Mouse (Mus musculus) forebrain, embryonic 16.5 days (tissue): Measurements from ENCODE around the gene Lhx4. TPM values are rescaled to one million over a fixed set of nuclear protein-coding genes. Genes with fewer than 3 reads are reported as not detected.

Source experiments
- ATAC-seq: fragments of 200-750 bp; cut with Nextera tagmentation; 2 replicates; pipeline ENCODE4 v1.8.0; 2017; ENCODE audit warnings: mild to moderate bottlenecking, moderate library complexity
- H3K27ac ChIP-seq: fragments of 300-500 bp; sonication (generic); 2 replicates; pipeline ENCODE4 v1.5.1; 2014; ENCODE audit warnings: low read length, control low read depth
- H3K27me3 ChIP-seq: fragments of 300-500 bp; sonication (generic); replicated peaks from 2 replicates; pipeline ENCODE4 v1.6.1; 2014; ENCODE audit warnings: low read length; ENCODE audit not compliant: control insufficient read depth, insufficient read depth
- H3K36me3 ChIP-seq: fragments of 300-500 bp; sonication (generic); 2 replicates; pipeline ENCODE4 v1.6.1; 2014; ENCODE audit not compliant: control insufficient read depth, insufficient read depth
- H3K4me1 ChIP-seq: fragments of 300-500 bp; sonication (generic); replicated peaks from 2 replicates; pipeline ENCODE4 v1.6.1; 2014; ENCODE audit warnings: low read length; ENCODE audit not compliant: control insufficient read depth, insufficient read depth
- H3K4me2 ChIP-seq: fragments of 300-500 bp; sonication (generic); 2 replicates; pipeline ENCODE4 v1.6.1; 2014; ENCODE audit warnings: mild to moderate bottlenecking, low read length, control low read depth
- H3K4me3 ChIP-seq: fragments of 300-500 bp; sonication (generic); replicated peaks from 2 replicates; pipeline ENCODE4 v1.5.1; 2014; ENCODE audit warnings: mild to moderate bottlenecking, low read length, control low read depth
- H3K9ac ChIP-seq: fragments of 300-500 bp; sonication (generic); replicated peaks from 2 replicates; pipeline ENCODE4 v1.6.1; 2014; ENCODE audit warnings: low read depth, low read length, control low read depth
- H3K9me3 ChIP-seq: fragments of 300-500 bp; sonication (generic); 2 replicates; pipeline ENCODE4 v1.6.1; 2016; ENCODE audit warnings: low read length; ENCODE audit not compliant: control insufficient read depth
- WGBS: fragments of 180-500 bp; shearing (Covaris S2); extraction: QIAGEN DNeasy Blood & Tissue Kit; methylation state at CpG from one replicate; pipeline ENCODE4 v1.1.7; 2014; 5-methylcytosine and 5-hydroxymethylcytosine counted together
- polyA plus RNA-seq: library from polyadenylated mRNA; unstranded; fragments of >200 nt; fragmentation: Nextera tagmentation; extraction: Ambion mirVana; gene quantifications from 2 replicates; pipeline ENCODE4 v1.2.1, GENCODE M21; 2015

The Lhx4 gene
- polyA plus RNA-seq, 1 experiment from 2014 or later = not detected

DNA sequence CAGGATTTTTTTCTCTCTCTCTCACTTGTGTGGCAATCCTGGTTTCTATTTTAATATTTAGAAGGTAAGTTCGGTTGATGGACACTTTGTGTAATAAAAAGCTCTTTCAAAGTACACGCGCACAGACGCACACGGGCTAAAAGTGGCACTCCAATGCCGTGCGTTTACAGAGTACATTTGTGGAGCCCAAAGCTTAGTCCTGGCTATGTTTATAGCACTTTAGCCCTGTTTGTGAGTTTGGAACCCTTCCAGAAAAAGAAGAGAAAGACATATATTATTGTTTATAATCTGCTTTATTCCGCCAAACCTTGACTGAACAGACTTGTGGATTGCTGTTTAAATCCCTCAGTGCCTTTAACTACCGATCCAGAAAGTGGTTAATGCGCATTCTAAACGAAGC is 58.5 kb downstream of the Lhx4 start:
- no peak overlapping the region for H3K9ac ChIP-seq
- H3K4me1 ChIP-seq = peaks cover 11% of the 10 kb centered on the region
- ATAC-seq = no peak
- H3K9me3 ChIP-seq = no peaks in the 10 kb centered on the region
- no peaks in the 10 kb centered on the region for H3K36me3 ChIP-seq
- no peak overlapping the region for H3K4me3 ChIP-seq
- WGBS = 28% methylated on average over 11 of the region's 11 CpGs
- no peak overlapping the region for H3K4me2 ChIP-seq
- H3K27me3 ChIP-seq = no peaks in the 10 kb centered on the region
- no peak overlapping the region for H3K27ac ChIP-seq

DNA sequence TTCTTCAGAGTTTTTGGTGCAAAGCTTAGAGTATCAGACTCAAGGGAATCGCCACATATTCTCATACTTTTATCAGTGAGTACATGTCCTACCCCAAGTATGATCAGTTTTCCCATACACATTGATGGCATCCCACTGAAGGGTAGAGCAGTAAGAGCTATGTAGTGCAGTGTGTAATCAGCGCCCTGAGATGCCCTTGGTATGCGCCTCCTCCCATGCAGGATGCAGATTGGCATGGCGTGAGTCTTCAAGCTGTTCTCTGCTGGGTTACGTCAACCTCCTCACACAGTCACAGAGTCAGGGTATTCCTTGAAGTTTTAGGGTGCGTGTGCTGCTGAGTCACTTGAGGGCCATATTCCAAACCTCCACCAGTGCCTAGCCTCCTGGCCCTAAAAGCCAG is 59.3 kb downstream of the Lhx4 start:
- H3K27ac ChIP-seq = no peak overlapping the region
- peaks cover 11% of the 10 kb centered on the region for H3K4me1 ChIP-seq
- no peak overlapping the region for H3K4me2 ChIP-seq
- H3K4me3 ChIP-seq = no peak overlapping the region
- H3K9ac ChIP-seq = no peak overlapping the region
- H3K36me3 ChIP-seq = no peaks in the 10 kb centered on the region
- no peaks in the 10 kb centered on the region for H3K27me3 ChIP-seq
- no peak for ATAC-seq
- 93% methylated on average over 6 of the region's 6 CpGs for WGBS
- no peaks in the 10 kb centered on the region for H3K9me3 ChIP-seq

DNA sequence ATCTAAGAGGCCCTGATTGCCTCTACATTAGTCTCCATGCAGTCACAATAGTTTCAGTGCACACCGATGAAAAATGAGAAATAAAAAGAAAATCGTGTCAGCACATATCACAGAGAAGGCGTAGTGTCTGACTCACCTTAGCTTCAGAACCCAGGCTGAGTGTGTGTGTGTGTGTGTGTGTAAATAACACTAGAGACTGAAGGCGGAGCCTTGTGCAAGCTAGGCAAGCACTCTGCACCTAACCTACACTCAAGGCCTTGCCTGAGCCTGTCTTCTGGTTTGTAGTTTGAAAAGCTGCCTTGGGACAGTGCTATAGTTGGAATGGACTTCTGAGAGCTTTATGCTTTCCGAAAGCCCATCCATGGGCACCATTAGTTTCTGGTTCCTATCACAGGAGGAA is 61.9 kb downstream of the Lhx4 start:
- H3K9ac ChIP-seq = no peak overlapping the region
- no peak overlapping the region for H3K4me2 ChIP-seq
- H3K9me3 ChIP-seq = no peaks in the 10 kb centered on the region
- peaks cover 11% of the 10 kb centered on the region for H3K4me1 ChIP-seq
- H3K27me3 ChIP-seq = no peaks in the 10 kb centered on the region
- no peak for ATAC-seq
- no peak overlapping the region for H3K4me3 ChIP-seq
- no peaks in the 10 kb centered on the region for H3K36me3 ChIP-seq
- no peak overlapping the region for H3K27ac ChIP-seq
- 96% methylated on average over 5 of the region's 5 CpGs for WGBS

DNA sequence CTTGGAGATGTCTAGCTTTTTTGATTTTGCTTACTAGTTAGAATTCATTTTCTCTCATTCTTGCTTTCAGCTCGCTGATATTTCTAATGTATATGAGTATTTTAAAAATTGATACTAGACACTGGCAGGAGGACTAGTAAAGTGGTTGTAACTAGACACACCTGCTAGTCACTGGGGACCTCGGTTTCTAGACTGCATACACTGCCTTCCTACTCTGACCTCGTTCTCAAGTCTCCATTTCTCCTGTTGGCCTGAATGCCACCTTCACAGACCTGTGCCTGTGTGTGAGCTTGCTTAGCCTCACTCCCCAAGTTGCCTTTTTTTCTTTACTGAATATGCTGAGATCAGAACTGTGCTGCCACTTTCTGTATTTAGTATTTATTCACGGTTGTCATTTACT is 62.3 kb downstream of the Lhx4 start:
- H3K4me1 ChIP-seq = peaks cover 11% of the 10 kb centered on the region
- WGBS = 83% methylated on average over 4 of the region's 4 CpGs
- H3K4me2 ChIP-seq = no peak overlapping the region
- H3K27me3 ChIP-seq = no peaks in the 10 kb centered on the region
- ATAC-seq = no peak
- H3K4me3 ChIP-seq = no peak overlapping the region
- no peaks in the 10 kb centered on the region for H3K36me3 ChIP-seq
- H3K9ac ChIP-seq = no peak overlapping the region
- H3K9me3 ChIP-seq = no peaks in the 10 kb centered on the region
- no peak overlapping the region for H3K27ac ChIP-seq

DNA sequence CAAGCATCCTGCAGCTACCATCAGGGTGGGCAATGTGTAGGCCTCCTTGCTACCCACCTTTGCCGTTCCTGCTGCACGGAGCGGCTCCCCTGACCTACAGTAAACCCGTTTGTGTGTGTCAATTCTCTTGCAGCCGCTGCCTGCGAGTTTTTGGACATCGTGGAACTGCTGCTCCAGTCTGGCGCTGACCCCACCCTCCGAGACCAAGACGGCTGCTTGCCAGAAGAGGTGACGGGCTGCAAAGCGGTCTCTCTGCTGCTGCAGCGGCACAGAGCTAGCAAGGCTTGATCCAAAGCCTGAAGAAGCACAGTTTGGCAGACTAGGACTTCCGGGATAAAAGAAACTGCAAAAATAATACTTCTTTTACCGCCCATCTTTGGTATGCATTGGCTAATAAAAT is 64.7 kb downstream of the Lhx4 start:
- Histone ChIP-seq H3K27ac (no peak overlapping the region), H3K27me3 (no peaks in the 10 kb centered on the region), H3K9ac (no peak overlapping the region), H3K4me2 (no peak overlapping the region), H3K9me3 (no peaks in the 10 kb centered on the region), H3K4me3 (no peak overlapping the region), H3K36me3 (no peaks in the 10 kb centered on the region), H3K4me1 (no peaks in the 10 kb centered on the region)
- ATAC-seq = no peak
- WGBS = 68% methylated on average over 15 of the region's 15 CpGs

DNA sequence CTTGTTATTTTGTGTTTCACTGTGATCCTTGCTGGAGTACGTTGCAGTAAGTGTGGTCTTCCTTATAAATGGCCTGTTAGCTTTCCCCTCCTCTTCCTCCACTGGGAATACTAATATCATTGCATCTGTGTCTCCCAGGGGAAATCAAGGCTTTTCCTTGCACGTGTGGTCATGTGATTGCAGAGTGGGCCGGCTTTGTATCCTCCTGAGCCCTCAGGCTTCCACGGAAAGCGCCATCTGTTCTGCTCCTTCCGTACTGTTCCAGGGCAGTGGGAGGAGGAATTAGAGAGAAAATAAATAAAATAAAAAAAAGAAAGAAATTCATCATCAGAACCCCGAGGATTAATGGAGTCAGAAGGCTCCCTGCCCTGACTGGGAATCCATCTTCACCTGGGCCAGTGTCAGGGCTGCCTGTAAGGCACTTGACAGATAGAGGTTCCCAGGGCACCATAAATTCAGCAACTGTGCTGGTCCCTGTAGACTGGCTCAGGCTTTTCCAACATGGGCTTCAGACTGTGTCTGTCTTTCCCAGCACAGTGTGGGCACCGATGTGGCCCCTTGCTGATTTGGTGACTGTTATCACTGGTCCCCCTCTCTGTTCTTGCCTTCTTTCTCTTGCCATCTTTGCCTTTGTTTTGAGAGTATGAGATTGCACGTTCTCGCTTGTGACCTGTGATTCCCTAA is 70.2 kb downstream of the Lhx4 start:
- Histone ChIP-seq H3K4me3 (no peak overlapping the region), H3K36me3 (no peaks in the 10 kb centered on the region), H3K4me2 (no peak overlapping the region), H3K9ac (no peak overlapping the region), H3K27me3 (no peaks in the 10 kb centered on the region), H3K4me1 (peaks cover 6% of the 10 kb centered on the region), H3K9me3 (no peaks in the 10 kb centered on the region), H3K27ac (peak overlapping the region; percentile 63)
- WGBS = 56% methylated on average over 10 of the region's 10 CpGs
- peak; percentile 72 for ATAC-seq

DNA sequence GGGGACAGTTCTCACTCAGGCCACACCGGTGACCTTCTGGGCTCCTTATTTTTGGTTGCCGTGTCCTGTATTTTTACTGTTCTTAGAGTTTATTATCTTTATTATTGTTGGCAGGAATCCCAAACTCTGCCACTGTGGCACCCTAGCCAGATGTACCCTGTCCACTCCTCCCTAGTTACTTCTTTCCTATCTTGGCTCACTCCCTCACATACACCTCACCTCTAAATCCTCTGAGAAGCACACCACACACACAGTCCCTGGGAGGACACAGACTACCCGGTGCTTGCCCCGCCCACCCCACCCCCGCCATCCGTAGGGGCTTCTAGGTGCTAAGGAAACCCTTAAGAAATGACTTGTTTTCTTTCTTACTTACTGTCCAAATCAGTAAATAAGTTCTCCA is 75.9 kb downstream of the Lhx4 start:
- ATAC-seq = no peak
- no peaks in the 10 kb centered on the region for H3K36me3 ChIP-seq
- H3K9me3 ChIP-seq = no peaks in the 10 kb centered on the region
- no peak overlapping the region for H3K4me2 ChIP-seq
- no peak overlapping the region for H3K27ac ChIP-seq
- WGBS = 94% methylated on average over 6 of the region's 6 CpGs
- H3K9ac ChIP-seq = no peak overlapping the region
- no peaks in the 10 kb centered on the region for H3K4me1 ChIP-seq
- H3K4me3 ChIP-seq = no peak overlapping the region
- no peaks in the 10 kb centered on the region for H3K27me3 ChIP-seq

DNA sequence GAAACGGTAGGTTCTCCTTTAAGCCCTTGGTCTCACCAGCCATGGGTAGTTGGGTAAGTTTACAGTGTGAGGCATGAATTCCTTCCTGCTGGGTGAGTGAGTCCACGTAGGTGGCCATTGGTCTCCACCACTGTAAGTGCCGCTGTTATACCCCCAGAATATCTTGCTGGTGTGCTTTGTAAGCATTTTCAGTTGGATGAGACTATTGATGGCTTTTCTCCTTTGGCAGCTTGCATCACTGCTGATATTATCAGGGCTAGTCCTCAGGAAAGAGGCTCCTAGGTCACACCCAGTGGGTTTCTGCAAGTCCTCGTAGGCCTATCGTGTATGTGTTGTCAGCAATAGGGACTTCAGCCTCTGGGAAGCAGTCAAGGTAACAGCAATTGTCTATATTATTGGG is 87.5 kb downstream of the Lhx4 start:
- 92% methylated on average over 5 of the region's 5 CpGs for WGBS
- ATAC-seq = no peak
- H3K9ac ChIP-seq = no peak overlapping the region

DNA sequence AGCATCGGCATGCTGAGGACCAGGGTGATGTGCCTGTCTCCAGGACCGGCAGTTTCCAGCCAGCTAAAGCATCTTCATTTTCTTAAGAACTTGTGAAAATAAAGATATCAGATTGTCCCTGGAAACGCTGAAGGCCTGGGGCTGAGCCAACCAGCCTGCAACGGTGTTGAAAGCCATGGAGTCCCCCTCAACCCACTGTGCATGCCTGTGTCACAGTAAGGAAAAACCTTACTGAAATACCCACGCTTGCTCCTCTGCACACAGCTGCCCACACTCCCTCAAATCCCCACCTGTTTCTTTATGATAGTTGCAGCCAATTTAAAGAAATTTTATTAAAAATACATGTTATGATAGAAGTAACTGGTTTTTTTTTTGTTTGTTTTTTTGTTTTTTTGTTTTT is 95.2 kb downstream of the Lhx4 start:
- no peaks in the 10 kb centered on the region for H3K36me3 ChIP-seq
- whole genome bisulfite sequencing = 59% methylated on average over 5 of the region's 5 CpGs
- no peaks in the 10 kb centered on the region for H3K9me3 ChIP-seq
- no peak overlapping the region for H3K4me2 ChIP-seq
- no peak for ATAC-seq
- H3K4me1 ChIP-seq = no peaks in the 10 kb centered on the region
- no peak overlapping the region for H3K4me3 ChIP-seq
- no peak overlapping the region for H3K27ac ChIP-seq
- H3K27me3 ChIP-seq = no peaks in the 10 kb centered on the region
- no peak overlapping the region for H3K9ac ChIP-seq

More for the DNA sequence above, 87.5 kb downstream of the Lhx4 start:
- no peaks in the 10 kb centered on the region for H3K36me3 ChIP-seq
- no peaks in the 10 kb centered on the region for H3K9me3 ChIP-seq
- H3K4me2 ChIP-seq = no peak overlapping the region
- no peaks in the 10 kb centered on the region for H3K4me1 ChIP-seq
- no peak overlapping the region for H3K27ac ChIP-seq
- no peak overlapping the region for H3K4me3 ChIP-seq
- H3K27me3 ChIP-seq = no peaks in the 10 kb centered on the region

DNA sequence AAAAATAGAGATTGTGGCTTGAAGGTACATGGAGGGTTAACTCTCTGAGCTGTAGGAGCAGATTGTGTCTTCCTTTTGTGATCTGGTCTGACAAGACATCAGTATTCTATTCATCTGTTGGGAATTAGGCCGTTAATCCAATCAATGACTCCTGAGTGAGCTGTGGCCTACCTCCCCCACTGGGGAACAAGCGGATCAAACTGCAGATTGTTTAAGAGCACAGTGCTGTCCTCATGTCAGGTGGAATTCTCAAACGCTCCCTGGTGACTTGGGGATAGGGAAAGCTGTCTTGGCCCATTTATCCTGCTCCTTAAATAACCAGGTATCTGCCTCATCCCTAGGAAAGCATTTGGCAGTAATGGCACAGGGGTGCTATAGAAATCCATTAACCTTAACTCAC is 96.5 kb downstream of the Lhx4 start:
- H3K9ac ChIP-seq = no peak overlapping the region
- no peak overlapping the region for H3K4me2 ChIP-seq
- no peaks in the 10 kb centered on the region for H3K9me3 ChIP-seq
- no peaks in the 10 kb centered on the region for H3K27me3 ChIP-seq
- H3K27ac ChIP-seq = no peak overlapping the region
- WGBS = 17% methylated on average over 3 of the region's 3 CpGs
- H3K4me3 ChIP-seq = no peak overlapping the region
- H3K4me1 ChIP-seq = no peaks in the 10 kb centered on the region; the same call in 1 of the 2 replicates
- H3K36me3 ChIP-seq = no peaks in the 10 kb centered on the region
- ATAC-seq = no peak
